Mouse (Mus musculus) megakaryocyte, embryonic 14.5 days (primary cell): ENCODE results near the gene Psen2. TPM values are rescaled to one million over a fixed set of nuclear protein-coding genes. Genes with fewer than 3 reads are reported as not detected.

Experiments
- H3K27me3 ChIP-seq: replicated peaks from 2 replicates; pipeline ENCODE3; 2012; ENCODE audit warnings: inconsistent platforms
- H3K36me3 ChIP-seq: replicated peaks from 2 replicates; pipeline ENCODE3; 2012; ENCODE audit warnings: low read length, inconsistent platforms, mixed read lengths
- H3K4me1 ChIP-seq: 2 replicates; pipeline ENCODE4 v1.6.1; 2012; ENCODE audit warnings: inconsistent platforms
- H3K4me3 ChIP-seq: replicated peaks from 2 replicates; pipeline ENCODE3; 2012; ENCODE audit warnings: moderate library complexity, mild to moderate bottlenecking, inconsistent platforms
- H3K9me3 ChIP-seq: 2 replicates; pipeline ENCODE4 v1.6.1; 2012; ENCODE audit warnings: inconsistent platforms
- FLI1 ChIP-seq: IDR thresholded peaks from 2 replicates; pipeline ENCODE4 v1.6.1; 2012; ENCODE audit warnings: low read length, inconsistent platforms, mixed read lengths
- GATA1 ChIP-seq: IDR thresholded peaks from 3 replicates; pipeline ENCODE4 v1.6.1; 2012; ENCODE audit warnings: mixed read lengths, low read length, inconsistent platforms, borderline replicate concordance
- polyA plus RNA-seq: library from polyadenylated mRNA; stranded (reverse); fragments of >175 nt; gene quantifications from 2 replicates; pipeline ENCODE4 v1.2.3, GENCODE M21; 2012; ENCODE audit warnings: low replicate concordance; ENCODE audit not compliant: insufficient read depth

Psen2 gene
- polyA plus RNA-seq, 1 experiment, result 36.6 TPM

GRCm38 (mm10) chr1:180193391-180193935 lies 69.8 kb downstream of the Psen2 start:
- Histone ChIP-seq H3K27me3 (peaks cover 9% of the 10 kb centered on the region), H3K9me3 (no peaks in the 10 kb centered on the region), H3K4me1 (peaks cover 76% of the 10 kb centered on the region), H3K4me3 (no peak overlapping the region), H3K36me3 (no peaks in the 10 kb centered on the region)
- TF ChIP-seq FLI1 (no peak), GATA1 (no peak)

GRCm38 (mm10) chr1:180192866-180193265 lies 70.4 kb downstream of the Psen2 start:
- peaks cover 6% of the 10 kb centered on the region for H3K36me3 ChIP-seq
- peaks cover 6% of the 10 kb centered on the region for H3K9me3 ChIP-seq
- peak overlapping the region; percentile 78 for H3K4me3 ChIP-seq
- peaks cover 71% of the 10 kb centered on the region for H3K4me1 ChIP-seq
- TF ChIP-seq GATA1, result no peak
- TF ChIP-seq FLI1, result no peak
- H3K27me3 ChIP-seq, result peaks cover 9% of the 10 kb centered on the region

GRCm38 (mm10) chr1:180191651-180192220 lies 71.5 kb downstream of the Psen2 start:
- peaks cover 80% of the 10 kb centered on the region for H3K4me1 ChIP-seq
- peaks cover 9% of the 10 kb centered on the region for H3K27me3 ChIP-seq
- peaks cover 9% of the 10 kb centered on the region for H3K9me3 ChIP-seq
- peaks cover 9% of the 10 kb centered on the region for H3K36me3 ChIP-seq
- TF ChIP-seq FLI1 (no peak), GATA1 (no peak)
- H3K4me3 ChIP-seq, result no peak overlapping the region

GRCm38 (mm10) chr1:180191112-180191511 lies 72.1 kb downstream of the Psen2 start:
- Histone ChIP-seq H3K4me3 (no peak overlapping the region), H3K4me1 (peaks cover 80% of the 10 kb centered on the region), H3K9me3 (peaks cover 9% of the 10 kb centered on the region), H3K36me3 (peaks cover 9% of the 10 kb centered on the region), H3K27me3 (peaks cover 9% of the 10 kb centered on the region)
- TF ChIP-seq GATA1 (no peak), FLI1 (no peak)

- peaks cover 9% of the 10 kb centered on the region for H3K9me3 ChIP-seq
- H3K4me1 ChIP-seq, result peaks cover 76% of the 10 kb centered on the region
- peaks cover 9% of the 10 kb centered on the region for H3K36me3 ChIP-seq
These were observed 74.3 kb downstream of the Psen2 start for GRCm38 (mm10) chr1:180188951-180189350.

GRCm38 (mm10) chr1:180186371-180186770 lies 76.9 kb downstream of the Psen2 start:
- peaks cover 12% of the 10 kb centered on the region for H3K36me3 ChIP-seq

More at GRCm38 (mm10) chr1:180188951-180189350, 74.3 kb downstream of the Psen2 start:
- no peak for TF ChIP-seq FLI1
- no peak for TF ChIP-seq GATA1
- no peak overlapping the region for H3K4me3 ChIP-seq
- H3K27me3 ChIP-seq, result peaks cover 8% of the 10 kb centered on the region

GRCm38 (mm10) chr1:180185877-180186276 lies 77.4 kb downstream of the Psen2 start:
- Histone ChIP-seq H3K4me3 (no peak overlapping the region), H3K27me3 (peaks cover 4% of the 10 kb centered on the region)

More at GRCm38 (mm10) chr1:180186371-180186770, 76.9 kb downstream of the Psen2 start:
- H3K4me3 ChIP-seq, result no peak overlapping the region
- TF ChIP-seq GATA1 (no peak), FLI1 (no peak)
- peaks cover 8% of the 10 kb centered on the region for H3K27me3 ChIP-seq
- H3K9me3 ChIP-seq, result peaks cover 9% of the 10 kb centered on the region
- peaks cover 70% of the 10 kb centered on the region for H3K4me1 ChIP-seq

GRCm38 (mm10) chr1:180184768-180185167 lies 78.5 kb downstream of the Psen2 start:
- Histone ChIP-seq H3K9me3 (peaks cover 9% of the 10 kb centered on the region), H3K4me3 (no peak overlapping the region), H3K27me3 (peaks cover 2% of the 10 kb centered on the region), H3K36me3 (peaks cover 20% of the 10 kb centered on the region), H3K4me1 (peaks cover 65% of the 10 kb centered on the region)
- TF ChIP-seq FLI1 (no peak), GATA1 (no peak)

More at GRCm38 (mm10) chr1:180185877-180186276, 77.4 kb downstream of the Psen2 start:
- Histone ChIP-seq H3K36me3 (peaks cover 12% of the 10 kb centered on the region), H3K9me3 (peaks cover 9% of the 10 kb centered on the region), H3K4me1 (peaks cover 70% of the 10 kb centered on the region)
- TF ChIP-seq GATA1, result no peak
- no peak for TF ChIP-seq FLI1

- H3K4me1 ChIP-seq, result peaks cover 58% of the 10 kb centered on the region
- TF ChIP-seq FLI1, result no peak
- TF ChIP-seq GATA1, result no peak
These were observed 79.6 kb downstream of the Psen2 start for GRCm38 (mm10) chr1:180183525-180184159.

GRCm38 (mm10) chr1:180182731-180183130 lies 80.5 kb downstream of the Psen2 start:
- H3K36me3 ChIP-seq, result peaks cover 32% of the 10 kb centered on the region
- 0 out of 2 replicates have a peak, but pooled peaks cover 2% of the 10 kb centered on the region for H3K9me3 ChIP-seq
- peaks cover 2% of the 10 kb centered on the region for H3K27me3 ChIP-seq
- no peak for TF ChIP-seq GATA1
- TF ChIP-seq FLI1, result no peak
- H3K4me3 ChIP-seq, result no peak overlapping the region
- peaks cover 63% of the 10 kb centered on the region for H3K4me1 ChIP-seq

More at GRCm38 (mm10) chr1:180183525-180184159, 79.6 kb downstream of the Psen2 start:
- H3K36me3 ChIP-seq, result peaks cover 30% of the 10 kb centered on the region
- no peak overlapping the region for H3K4me3 ChIP-seq
- H3K27me3 ChIP-seq, result peaks cover 2% of the 10 kb centered on the region
- H3K9me3 ChIP-seq, result peaks cover 9% of the 10 kb centered on the region
